Mouse (Mus musculus): Measurements from ENCODE around the gene Lrfn1. TPM values are rescaled to one million over a fixed set of nuclear protein-coding genes. Genes with fewer than 3 reads are reported as not detected.
A peak's percentile ranks its signal among the peaks of the same experiment; 100 is the strongest.

The Lrfn1 gene
- polyA plus RNA-seq, 1 experiment from 2014 or later: 0.96 TPM

DNA sequence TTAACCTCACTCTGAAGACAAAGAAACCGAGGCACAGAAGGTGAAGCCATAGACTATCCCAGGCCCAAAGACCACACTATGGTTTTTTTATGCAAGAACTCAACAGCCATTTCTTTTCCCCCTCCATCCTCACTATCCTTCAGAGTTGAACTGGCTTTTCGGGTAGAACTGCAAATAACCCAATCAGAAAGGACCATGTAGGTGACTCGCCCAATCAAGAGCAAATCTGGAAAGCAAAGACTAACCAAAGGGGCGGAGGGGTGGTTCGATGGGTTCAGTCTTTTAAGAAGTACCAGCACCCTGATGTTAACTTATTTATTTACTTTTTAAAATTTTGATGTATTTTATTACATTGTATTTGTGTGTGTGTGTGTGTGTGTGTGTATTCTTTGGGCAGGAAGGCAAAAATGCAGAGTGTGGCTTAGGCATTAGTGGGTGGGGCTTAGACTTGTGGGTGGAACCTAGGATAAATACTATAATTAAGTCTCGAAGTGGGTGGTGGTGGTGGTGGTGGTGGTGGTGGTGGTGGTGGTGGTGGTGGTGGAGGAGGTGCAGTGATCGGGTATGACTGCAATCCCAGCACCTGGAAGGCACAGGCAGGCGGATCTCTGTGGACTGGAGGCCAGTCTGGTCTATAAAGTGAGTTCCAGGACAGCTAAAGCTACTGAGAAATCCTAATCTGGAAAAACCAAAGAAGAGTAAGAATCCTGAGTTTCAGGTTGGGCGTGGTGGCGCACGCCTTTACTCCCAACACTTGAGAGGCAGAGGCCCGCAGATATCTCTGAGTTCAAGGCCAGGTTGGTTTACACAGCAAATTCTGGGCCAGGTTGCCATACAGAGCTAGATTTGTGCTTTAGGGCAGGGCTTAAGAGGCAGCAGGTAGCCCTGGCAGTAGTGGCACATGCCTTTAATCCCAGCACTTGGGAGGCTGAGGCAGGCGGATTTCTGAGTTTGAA, 3.6 kb upstream of the Lrfn1 start:
- H3K36me3 ChIP-seq (ENCODE audit: control insufficient read depth, insufficient read depth, low read length): no peaks in the 10 kb centered on the region
- H3K9ac ChIP-seq (ENCODE audit: low read length): no peak overlapping the region
- H3K9me3 ChIP-seq (ENCODE audit: control insufficient read depth, low read length): no peaks in the 10 kb centered on the region
- no peak overlapping the region for H3K4me2 ChIP-seq (replicated peaks; ENCODE audit: low read depth)
- no peak for DNase-seq (ENCODE audit: low spot score)
- H3K4me1 ChIP-seq (replicated peaks; ENCODE audit: control insufficient read depth, insufficient read depth): 0 out of 2 replicates have a peak, but pooled peaks cover 2% of the 10 kb centered on the region
- no peak overlapping the region for H3K4me3 ChIP-seq (ENCODE audit: low read depth, low read length)
- no peak for ATAC-seq (ENCODE audit: low FRiP score, low TSS enrichment)
- no peak overlapping the region for H3K27ac ChIP-seq (replicated peaks)
- WGBS: 64% methylated on average over 13 of the region's 13 CpGs
- no peak for TF ChIP-seq EP300 (optimal IDR thresholded peaks at IDR 0.05)
- TF ChIP-seq CTCF (IDR thresholded peaks at IDR 0.05; ENCODE audit: low read depth): no peak
- H3K27me3 ChIP-seq (ENCODE audit: control insufficient read depth, insufficient read depth, low read length): no peaks in the 10 kb centered on the region

DNA sequence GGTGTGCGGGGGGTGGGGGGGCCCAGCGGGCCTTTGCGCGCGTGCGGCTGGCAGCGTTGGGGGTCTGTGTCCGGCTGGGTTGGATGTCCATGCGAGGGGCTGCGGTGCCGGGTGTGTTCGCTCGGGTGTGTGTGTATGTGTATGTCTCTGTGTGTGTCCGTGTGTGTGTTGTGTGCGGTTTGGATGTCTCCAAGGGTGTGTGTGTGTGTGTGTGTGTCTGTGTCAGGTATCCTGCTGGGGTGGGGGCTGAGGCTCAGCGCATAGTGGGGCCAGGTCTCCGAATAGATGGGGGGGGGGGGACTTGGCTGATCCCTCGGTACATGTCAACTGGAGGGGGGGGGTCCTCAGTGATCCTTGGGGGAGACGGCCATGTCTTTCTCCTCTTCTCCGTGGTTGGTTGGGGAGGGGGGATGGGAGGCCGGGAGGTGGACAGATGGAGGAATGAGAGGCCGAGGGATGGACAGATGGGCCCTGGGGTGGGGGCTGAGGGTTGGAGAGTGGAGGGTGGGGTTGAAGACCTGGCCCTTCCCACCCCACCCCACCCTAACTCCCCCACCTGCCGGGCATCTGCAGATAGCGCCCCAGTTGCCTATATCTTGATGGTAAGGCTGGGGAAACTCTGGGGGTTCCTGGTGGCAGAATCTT, 703 bp downstream of the Lrfn1 start:
- Histone ChIP-seq H3K36me3 (ENCODE audit: control insufficient read depth, insufficient read depth, low read length) (no peaks in the 10 kb centered on the region), H3K27me3 (ENCODE audit: control insufficient read depth, insufficient read depth, low read length) (no peaks in the 10 kb centered on the region), H3K9ac (ENCODE audit: low read length) (peak overlapping the region; percentile 71), H3K27ac (replicated peaks) (no peak overlapping the region), H3K9me3 (ENCODE audit: control insufficient read depth, low read length) (no peaks in the 10 kb centered on the region), H3K4me3 (ENCODE audit: low read depth, low read length) (peak overlapping the region; percentile 67), H3K4me2 (replicated peaks; ENCODE audit: low read depth) (peak overlapping the region; percentile 99), H3K4me1 (replicated peaks; ENCODE audit: control insufficient read depth, insufficient read depth) (0 out of 2 replicates have a peak, but pooled peaks cover 2% of the 10 kb centered on the region)
- DNase-seq (ENCODE audit: low spot score) (no peak), ATAC-seq (ENCODE audit: low FRiP score, low TSS enrichment) (peak; percentile 19; the same call in 1 of the 2 replicates)
- TF ChIP-seq EP300 (optimal IDR thresholded peaks at IDR 0.05) (no peak), CTCF (IDR thresholded peaks at IDR 0.05; ENCODE audit: low read depth) (no peak)
- 5% methylated on average over 18 of the region's 24 CpGs for WGBS

DNA sequence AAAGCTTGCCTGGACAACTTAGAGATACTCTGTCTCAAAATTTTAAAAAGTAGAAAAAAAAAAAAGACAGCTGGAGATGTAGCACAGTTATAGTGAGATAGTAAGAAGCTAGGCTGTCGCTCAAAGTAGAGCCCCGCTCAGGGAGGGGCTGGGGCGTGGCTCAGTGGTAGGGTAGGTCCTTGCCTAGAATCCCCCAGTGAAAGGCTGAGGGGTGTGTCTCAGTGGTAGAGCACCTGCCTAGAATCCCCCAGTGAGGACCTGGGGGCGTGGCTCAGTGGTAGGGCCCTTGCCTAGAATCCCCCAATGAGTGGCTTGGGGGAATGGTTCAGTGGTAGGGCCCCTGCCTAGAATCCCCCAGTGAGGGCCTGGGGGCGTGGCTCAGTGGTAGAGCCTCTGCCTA, 8.6 kb downstream of the Lrfn1 start:
- DNase-seq (ENCODE audit: low spot score) (no peak), ATAC-seq (ENCODE audit: low FRiP score, low TSS enrichment) (no peak)
- no peak overlapping the region for H3K27ac ChIP-seq (replicated peaks)
- 82% methylated on average over 5 of the region's 5 CpGs for WGBS
- H3K4me3 ChIP-seq (ENCODE audit: low read depth, low read length): no peak overlapping the region
- no peaks in the 10 kb centered on the region for H3K9me3 ChIP-seq (ENCODE audit: control insufficient read depth, low read length)
- no peaks in the 10 kb centered on the region for H3K27me3 ChIP-seq (ENCODE audit: control insufficient read depth, insufficient read depth, low read length)
- no peaks in the 10 kb centered on the region for H3K4me1 ChIP-seq (replicated peaks; ENCODE audit: control insufficient read depth, insufficient read depth)
- H3K4me2 ChIP-seq (replicated peaks; ENCODE audit: low read depth): no peak overlapping the region
- TF ChIP-seq EP300 (optimal IDR thresholded peaks at IDR 0.05) (no peak), CTCF (IDR thresholded peaks at IDR 0.05; ENCODE audit: low read depth) (no peak)
- no peak overlapping the region for H3K9ac ChIP-seq (ENCODE audit: low read length)
- H3K36me3 ChIP-seq (ENCODE audit: control insufficient read depth, insufficient read depth, low read length): peaks cover 5% of the 10 kb centered on the region

DNA sequence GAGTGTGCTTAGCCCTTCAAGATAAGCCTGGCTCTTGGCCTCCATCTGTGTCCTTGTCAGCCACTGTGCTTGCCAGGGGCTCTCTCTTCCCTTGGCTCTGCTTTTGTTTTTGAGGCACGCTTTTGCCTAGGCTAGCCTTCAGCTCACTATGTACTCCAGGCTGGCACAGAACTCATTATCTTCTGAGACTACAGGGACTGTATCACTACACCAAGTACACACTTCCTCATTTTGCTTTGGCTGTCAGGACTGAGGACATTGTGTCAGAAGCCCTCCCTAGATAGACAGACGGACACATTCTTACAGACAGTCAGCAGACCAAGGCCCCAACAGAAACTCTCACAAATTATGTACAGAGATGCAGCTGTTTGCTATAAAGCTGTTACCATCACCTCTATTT, 11.0 kb downstream of the Lrfn1 start:
- ATAC-seq (ENCODE audit: low FRiP score, low TSS enrichment): no peak
- H3K9ac ChIP-seq (ENCODE audit: low read length): no peak overlapping the region
- H3K4me3 ChIP-seq (ENCODE audit: low read depth, low read length): no peak overlapping the region
- no peaks in the 10 kb centered on the region for H3K9me3 ChIP-seq (ENCODE audit: control insufficient read depth, low read length)
- no peaks in the 10 kb centered on the region for H3K27me3 ChIP-seq (ENCODE audit: control insufficient read depth, insufficient read depth, low read length)
- TF ChIP-seq CTCF (IDR thresholded peaks at IDR 0.05; ENCODE audit: low read depth) (no peak), EP300 (optimal IDR thresholded peaks at IDR 0.05) (no peak)
- H3K27ac ChIP-seq (replicated peaks): no peak overlapping the region
- H3K4me1 ChIP-seq (replicated peaks; ENCODE audit: control insufficient read depth, insufficient read depth): 0 out of 2 replicates have a peak, but pooled peaks cover 4% of the 10 kb centered on the region
- WGBS: 94% methylated on average over 2 of the region's 2 CpGs
- H3K4me2 ChIP-seq (replicated peaks; ENCODE audit: low read depth): no peak overlapping the region
- peaks cover 5% of the 10 kb centered on the region for H3K36me3 ChIP-seq (ENCODE audit: control insufficient read depth, insufficient read depth, low read length)
- no peak for DNase-seq (ENCODE audit: low spot score)

DNA sequence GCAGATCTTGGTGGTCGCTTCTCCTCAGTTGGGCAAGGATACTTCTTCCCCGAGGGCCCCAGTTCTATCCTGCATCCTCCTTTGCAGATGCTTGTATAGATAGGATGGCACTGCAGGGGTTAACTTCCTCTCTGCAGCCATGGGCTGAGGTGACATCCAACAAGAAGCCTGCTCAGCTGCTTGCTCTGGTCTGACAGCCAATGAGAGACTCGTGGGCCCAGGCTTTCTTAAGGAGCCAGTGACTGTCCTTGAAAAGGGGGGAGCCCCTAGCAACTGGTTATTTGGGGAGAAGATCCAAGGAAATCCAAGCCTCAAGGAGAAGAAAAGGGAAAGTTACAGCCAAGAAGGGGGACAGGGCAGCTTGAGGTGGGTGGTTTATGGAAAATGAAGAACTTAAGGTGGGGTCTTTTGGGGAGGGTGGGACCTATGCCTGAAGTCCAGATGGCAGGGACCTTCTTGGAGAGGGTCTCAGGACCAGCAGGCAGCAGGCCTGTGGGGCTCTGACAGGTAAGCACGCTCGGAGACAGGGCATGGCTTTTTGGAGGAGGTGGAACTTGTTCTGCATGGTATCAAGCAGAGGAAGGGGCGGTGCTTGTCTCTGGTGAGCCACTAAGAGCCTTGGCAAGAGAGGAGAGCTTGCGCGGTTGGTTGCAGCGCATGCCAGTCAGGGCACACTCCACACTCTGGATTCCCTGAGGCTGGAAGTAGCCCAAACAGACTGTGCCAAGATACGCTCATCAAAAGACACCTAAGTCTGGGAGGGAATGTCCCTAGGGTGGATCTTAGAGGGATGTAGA, 12.8 kb downstream of the Lrfn1 start:
- no peak for TF ChIP-seq CTCF (IDR thresholded peaks at IDR 0.05; ENCODE audit: low read depth)
- no peak for TF ChIP-seq EP300 (optimal IDR thresholded peaks at IDR 0.05)
- Histone ChIP-seq H3K27me3 (ENCODE audit: control insufficient read depth, insufficient read depth, low read length) (no peaks in the 10 kb centered on the region), H3K4me2 (replicated peaks; ENCODE audit: low read depth) (no peak overlapping the region), H3K27ac (replicated peaks) (no peak overlapping the region), H3K9ac (ENCODE audit: low read length) (no peak overlapping the region), H3K4me1 (replicated peaks; ENCODE audit: control insufficient read depth, insufficient read depth) (0 out of 2 replicates have a peak, but pooled peaks cover 4% of the 10 kb centered on the region), H3K9me3 (ENCODE audit: control insufficient read depth, low read length) (no peaks in the 10 kb centered on the region), H3K36me3 (ENCODE audit: control insufficient read depth, insufficient read depth, low read length) (no peaks in the 10 kb centered on the region; the same call in 1 of the 2 replicates), H3K4me3 (ENCODE audit: low read depth, low read length) (no peak overlapping the region)
- peak; percentile 85 for ATAC-seq (ENCODE audit: low FRiP score, low TSS enrichment)
- 50% methylated on average over 10 of the region's 10 CpGs for WGBS
- peak; percentile 78 for DNase-seq (ENCODE audit: low spot score)
